ENCODE assay signal across 12 mouse cellular contexts in genomic region chr9:62355763-62356162, GRCm38 (mm10).
"Had no signal": no experiment of that assay in that cellular context is flagged by ENCODE, and none has a peak within 500 bp of the region (broad histone marks: within the 10 kb centered on the region; RNA-seq: fewer than 3 reads in every experiment).

No protein-coding gene starts in this region.

- H3K9ac ChIP-seq: liver, embryonic 14.5 days; lung, embryonic 14.5 days; midbrain, embryonic 15.5 days had no signal

- H3K36me3 ChIP-seq: midbrain, embryonic 15.5 days had no signal

- ATAC-seq: intestine, postnatal 0 days; midbrain, embryonic 15.5 days had no signal

- H3K4me3 ChIP-seq: left cerebral cortex, adult 2 months; limb, embryonic 10.5 days; midbrain, embryonic 10.5 days; midbrain, embryonic 15.5 days had no signal

- H3K4me2 ChIP-seq: lung, embryonic 14.5 days; midbrain, embryonic 15.5 days had no signal

- H3K9me3 ChIP-seq: limb, embryonic 10.5 days; midbrain, embryonic 10.5 days; midbrain, embryonic 15.5 days had no signal

- H3K27ac ChIP-seq: left cerebral cortex, adult 2 months; limb, embryonic 10.5 days; liver, embryonic 14.5 days; midbrain, embryonic 15.5 days had no signal

- H3K27me3 ChIP-seq: midbrain, embryonic 15.5 days had no signal

- DNase-seq: kidney, adult 8-10 months; kidney, postnatal 10 days; lung, embryonic 14.5 days; lung, postnatal 10 days; thymus, adult 2 months; thymus, postnatal 25 days had no signal
